Mouse (Mus musculus) CD8-positive naive resting alpha-beta T cell, adult 57 days (primary cell): Measurements from ENCODE around the gene Luzp1. TPM values are rescaled to one million over a fixed set of nuclear protein-coding genes. Genes with fewer than 3 reads are reported as not detected.

Experiments used
- total RNA-seq: library from RNA; stranded (reverse); gene quantifications from one replicate; pipeline ENCODE4 v1.2.4, GENCODE M21; 2023

Gene Luzp1
- 3.4 TPM for total RNA-seq

DNA sequence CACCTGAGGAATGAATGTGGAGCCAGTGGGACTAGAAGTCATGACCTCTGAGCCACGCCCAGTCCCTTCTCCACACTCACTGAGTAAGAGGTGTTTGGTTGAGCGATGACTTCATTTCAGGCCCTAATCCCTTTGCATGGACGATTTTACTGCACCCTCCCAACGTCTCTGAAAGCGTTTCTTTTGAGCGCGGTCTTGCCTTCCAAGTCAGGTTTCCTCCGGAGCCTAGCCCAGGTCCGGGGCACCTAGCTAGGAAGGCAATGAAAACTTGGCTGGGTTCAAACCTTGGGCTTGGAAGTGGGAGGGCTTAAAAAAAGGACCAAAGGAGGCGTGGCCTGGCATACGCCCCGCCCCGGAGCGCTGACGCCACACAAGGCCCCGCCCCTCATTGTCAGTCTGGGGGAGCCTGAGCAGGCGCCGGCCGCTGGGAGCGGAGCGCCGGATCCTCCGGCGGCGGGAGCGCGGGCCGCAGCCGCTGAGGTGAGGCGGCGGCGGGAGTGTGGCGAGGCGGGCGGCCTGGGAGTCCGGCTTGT, at the start of gene Luzp1:
Gene Luzp1 (plus strand): TSS at position 391 of the 533 bp plus-strand sequence.

DNA sequence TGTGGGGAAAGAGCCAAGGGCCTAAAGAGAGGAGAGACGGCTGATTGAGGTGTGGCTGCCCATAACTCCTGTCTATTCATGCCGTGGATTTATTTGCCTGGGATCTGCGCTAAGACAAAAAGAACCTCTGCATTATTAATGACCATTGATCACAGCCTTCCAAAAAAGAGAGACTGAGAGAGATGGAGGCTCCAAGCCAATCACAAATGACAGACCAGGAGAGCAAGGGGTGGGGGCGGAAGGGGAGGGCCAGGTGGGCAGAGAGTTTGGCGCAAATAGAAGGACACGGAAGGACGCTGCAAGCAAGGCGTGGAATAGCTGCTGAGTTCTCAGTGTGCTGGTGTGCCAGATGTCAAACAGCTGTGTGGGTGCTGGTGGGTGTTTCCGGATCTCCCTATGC, 46.3 kb upstream of the Luzp1 start, which contains the start of gene Htr1d:
Gene Htr1d (plus strand): TSS at position 301 of the 400 bp plus-strand sequence.

DNA sequence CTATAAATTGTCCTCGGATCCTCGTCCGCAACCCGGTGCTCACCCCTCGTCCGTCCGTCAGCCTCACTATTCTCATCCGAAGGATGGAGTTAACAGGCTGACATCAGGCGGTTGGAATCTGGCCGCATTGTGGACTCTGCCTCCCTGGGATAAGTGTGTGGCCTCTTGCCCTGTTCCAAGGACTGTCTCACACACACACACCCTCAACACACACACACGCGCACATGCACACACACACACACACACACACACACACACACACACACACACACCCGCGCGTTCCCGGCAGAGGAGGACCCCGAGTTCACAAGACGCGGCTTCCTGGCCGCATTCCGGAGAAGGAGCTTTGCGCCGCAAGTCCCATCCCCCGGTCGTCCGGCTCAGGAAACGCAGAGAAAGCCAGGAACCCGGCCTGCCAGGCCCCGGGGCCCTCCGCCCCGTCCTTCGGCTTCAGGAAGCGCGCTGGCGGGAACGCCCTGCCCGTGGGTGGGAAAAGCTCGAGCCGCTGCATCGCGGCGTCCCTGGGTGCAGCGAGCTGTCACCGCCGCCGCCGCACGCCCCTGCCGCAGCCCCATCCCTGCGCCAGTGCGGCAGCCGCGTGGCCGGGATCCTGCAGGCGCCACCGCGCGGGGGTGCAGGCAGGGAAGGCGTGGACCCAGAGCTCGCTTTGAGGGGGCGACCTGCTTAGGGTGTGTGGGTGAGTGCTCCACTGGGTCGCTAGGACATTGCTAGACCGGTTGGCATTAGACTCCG, 7.3 kb upstream of the Luzp1 start, which contains the start of gene 6030445D17Rik:
Gene 6030445D17Rik (plus strand): TSS at position 165 of the 753 bp plus-strand sequence.

DNA sequence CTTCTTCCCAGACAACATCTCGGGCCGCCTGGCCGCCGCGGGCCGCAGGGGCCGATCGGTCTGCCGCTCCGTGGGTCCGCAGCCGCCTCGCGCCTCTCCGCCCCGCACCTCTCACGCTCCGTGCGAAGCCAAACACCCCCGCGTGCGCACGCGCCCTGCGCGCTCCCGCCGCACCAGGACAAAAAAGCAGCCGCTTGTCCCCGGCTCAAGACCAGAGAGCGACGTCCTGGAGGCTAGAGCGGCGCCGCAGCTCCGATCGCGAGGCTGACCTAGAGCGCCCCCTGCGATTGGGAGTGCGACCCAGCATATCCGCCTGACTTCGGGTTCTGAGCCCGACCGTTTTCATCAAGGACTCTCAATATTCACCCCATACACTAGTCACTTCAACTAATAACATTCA, 133.0 kb downstream of the Luzp1 start, which contains the start of gene Kdm1a:
Gene Kdm1a (minus strand): TSS at position 156 of the 400 bp plus-strand sequence.

Other genes starting within 250 kb of the Luzp1 start
- 0.98 TPM for gene Tcea3, start 222.0 kb upstream of the Luzp1 start, total RNA-seq
- gene Zfp46, start 185.1 kb upstream of the Luzp1 start, total RNA-seq = 10.0 TPM
- gene Hnrnpr, start 158.8 kb upstream of the Luzp1 start, total RNA-seq = 119 TPM
- not detected for gene Htr1d, start 46.2 kb upstream of the Luzp1 start, total RNA-seq
- gene 6030445D17Rik, start 7.5 kb upstream of the Luzp1 start, total RNA-seq = not detected
- gene Kdm1a, start 133.0 kb downstream of the Luzp1 start, total RNA-seq = 63.5 TPM
- gene Tex46, start 140.7 kb downstream of the Luzp1 start, total RNA-seq = not detected
- not detected for gene Lactbl1, start 152.9 kb downstream of the Luzp1 start, total RNA-seq